Mouse (Mus musculus) limb, embryonic 11.5 days (tissue): Measurements from ENCODE around the gene Ppfia4. TPM values are rescaled to one million over a fixed set of nuclear protein-coding genes. Genes with fewer than 3 reads are reported as not detected.

Experiments used
- ATAC-seq: fragments of 200-750 bp; cut with Nextera tagmentation; 2 replicates; pipeline ENCODE4 v1.8.0; 2017; ENCODE audit warnings: low read depth; ENCODE audit not compliant: insufficient number of reproducible peaks, low FRiP score, low TSS enrichment
- DNase-seq: peaks from one replicate; pipeline ENCODE4 v3.0.0-alpha.2; 2015; ENCODE audit warnings: low spot score
- H3K27ac ChIP-seq: fragments of 300-500 bp; sonication (generic); replicated peaks from 2 replicates; pipeline ENCODE4 v1.5.1; 2014; ENCODE audit warnings: low read depth, mild to moderate bottlenecking, low read length
- H3K27me3 ChIP-seq: fragments of 300-500 bp; sonication (generic); 2 replicates; pipeline ENCODE4 v1.6.1; 2014; ENCODE audit warnings: mild to moderate bottlenecking, low read length, mixed read lengths; ENCODE audit not compliant: control insufficient read depth, insufficient read depth
- H3K36me3 ChIP-seq: fragments of 300-500 bp; sonication (generic); 2 replicates; pipeline ENCODE4 v1.6.1; 2014; ENCODE audit warnings: mild to moderate bottlenecking, low read length, moderate library complexity, mixed read lengths; ENCODE audit not compliant: control insufficient read depth, insufficient read depth
- H3K4me1 ChIP-seq: fragments of 300-500 bp; sonication (generic); 2 replicates; pipeline ENCODE4 v1.6.1; 2014; ENCODE audit warnings: low read length, mixed read lengths; ENCODE audit not compliant: control insufficient read depth, insufficient read depth
- H3K4me2 ChIP-seq: fragments of 300-500 bp; sonication (generic); 2 replicates; pipeline ENCODE4 v1.6.1; 2014; ENCODE audit warnings: low read depth, mild to moderate bottlenecking, moderate library complexity; ENCODE audit not compliant: severe bottlenecking
- H3K4me3 ChIP-seq: fragments of 300-500 bp; sonication (generic); 2 replicates; pipeline ENCODE4 v1.5.1; 2014; ENCODE audit warnings: low read depth, low read length
- H3K9ac ChIP-seq: fragments of 300-500 bp; sonication (generic); 2 replicates; pipeline ENCODE4 v1.6.1; 2014; ENCODE audit warnings: mild to moderate bottlenecking, low read length
- H3K9me3 ChIP-seq: fragments of 300-500 bp; sonication (generic); 2 replicates; pipeline ENCODE4 v1.6.1; 2016; ENCODE audit warnings: low read length; ENCODE audit not compliant: control insufficient read depth
- WGBS: fragments of 180-500 bp; shearing (Covaris S2); extraction: QIAGEN DNeasy Blood & Tissue Kit; methylation state at CpG from one replicate; pipeline ENCODE4 v1.1.7; 2014; 5-methylcytosine and 5-hydroxymethylcytosine counted together
- polyA plus RNA-seq: library from polyadenylated mRNA; unstranded; fragments of >200 nt; fragmentation: Nextera tagmentation; extraction: Ambion mirVana; gene quantifications from 2 replicates; pipeline ENCODE4 v1.2.1, GENCODE M21; 2014

The Ppfia4 gene
- polyA plus RNA-seq, 1 experiment from 2014 or later = 2.3 TPM

- 85% methylated on average over 5 of the region's 5 CpGs for WGBS
- Histone ChIP-seq H3K4me1 (peaks cover 5% of the 10 kb centered on the region; the same call in 1 of the 2 replicates), H3K9ac (no peak overlapping the region), H3K9me3 (no peaks in the 10 kb centered on the region), H3K4me3 (no peak overlapping the region), H3K4me2 (no peak overlapping the region), H3K36me3 (no peaks in the 10 kb centered on the region), H3K27me3 (no peaks in the 10 kb centered on the region), H3K27ac (no peak overlapping the region)
- DNase-seq = no peak
- ATAC-seq = no peak
Measured at GRCm38 (mm10) chr1:134318261-134318660, 14.5 kb downstream of the Ppfia4 start.

- ATAC-seq (no peak), DNase-seq (no peak)
- Histone ChIP-seq H3K9ac (no peak overlapping the region), H3K4me2 (no peak overlapping the region), H3K9me3 (no peaks in the 10 kb centered on the region), H3K4me1 (peaks cover 5% of the 10 kb centered on the region; the same call in 1 of the 2 replicates), H3K36me3 (no peaks in the 10 kb centered on the region), H3K27ac (no peak overlapping the region), H3K4me3 (no peak overlapping the region), H3K27me3 (no peaks in the 10 kb centered on the region)
- WGBS = 89% methylated on average over 9 of the region's 9 CpGs
Measured at GRCm38 (mm10) chr1:134316361-134316760, 16.4 kb downstream of the Ppfia4 start.

- Histone ChIP-seq H3K4me1 (no peaks in the 10 kb centered on the region), H3K27ac (no peak overlapping the region), H3K27me3 (no peaks in the 10 kb centered on the region), H3K36me3 (no peaks in the 10 kb centered on the region), H3K4me2 (no peak overlapping the region), H3K9ac (no peak overlapping the region), H3K4me3 (no peak overlapping the region), H3K9me3 (no peaks in the 10 kb centered on the region)
- ATAC-seq = no peak
- no peak for DNase-seq
- 84% methylated on average over 5 of the region's 5 CpGs for WGBS
Measured at GRCm38 (mm10) chr1:134315181-134315580, 17.5 kb downstream of the Ppfia4 start.

GRCm38 (mm10) chr1:134311760-134312159 is 21.0 kb downstream of the Ppfia4 start:
- Histone ChIP-seq H3K36me3 (no peaks in the 10 kb centered on the region), H3K9me3 (no peaks in the 10 kb centered on the region), H3K4me3 (no peak overlapping the region), H3K4me1 (no peaks in the 10 kb centered on the region), H3K9ac (no peak overlapping the region), H3K4me2 (no peak overlapping the region), H3K27me3 (no peaks in the 10 kb centered on the region), H3K27ac (no peak overlapping the region)
- 95% methylated on average over 7 of the region's 7 CpGs for WGBS
- ATAC-seq (no peak), DNase-seq (no peak)

- 92% methylated on average over 3 of the region's 3 CpGs for WGBS
- H3K4me3 ChIP-seq = no peak overlapping the region
- no peaks in the 10 kb centered on the region for H3K36me3 ChIP-seq
- H3K27ac ChIP-seq = no peak overlapping the region
- H3K4me1 ChIP-seq = no peaks in the 10 kb centered on the region
- ATAC-seq (no peak), DNase-seq (no peak)
- no peaks in the 10 kb centered on the region for H3K9me3 ChIP-seq
- H3K4me2 ChIP-seq = no peak overlapping the region
- no peaks in the 10 kb centered on the region for H3K27me3 ChIP-seq
- H3K9ac ChIP-seq = no peak overlapping the region
Measured at GRCm38 (mm10) chr1:134310729-134311128, 22.0 kb downstream of the Ppfia4 start.

- Histone ChIP-seq H3K9me3 (no peaks in the 10 kb centered on the region), H3K36me3 (no peaks in the 10 kb centered on the region), H3K27me3 (no peaks in the 10 kb centered on the region), H3K9ac (no peak overlapping the region), H3K4me2 (no peak overlapping the region), H3K4me3 (no peak overlapping the region), H3K4me1 (no peaks in the 10 kb centered on the region), H3K27ac (no peak overlapping the region)
- ATAC-seq (no peak), DNase-seq (no peak)
- WGBS = 93% methylated on average over 2 of the region's 2 CpGs
Measured at GRCm38 (mm10) chr1:134310291-134310690, 22.4 kb downstream of the Ppfia4 start.

- DNase-seq = no peak
- no peaks in the 10 kb centered on the region for H3K9me3 ChIP-seq
- no peaks in the 10 kb centered on the region for H3K27me3 ChIP-seq
- ATAC-seq = peak; percentile 51; the same call in 1 of the 2 replicates
- H3K27ac ChIP-seq = no peak overlapping the region
- 74% methylated on average over 10 of the region's 10 CpGs for whole genome bisulfite sequencing
- no peaks in the 10 kb centered on the region for H3K36me3 ChIP-seq
- H3K4me1 ChIP-seq = no peaks in the 10 kb centered on the region
- no peak overlapping the region for H3K9ac ChIP-seq
- no peak overlapping the region for H3K4me2 ChIP-seq
- no peak overlapping the region for H3K4me3 ChIP-seq
Measured at GRCm38 (mm10) chr1:134307409-134307808, 25.3 kb downstream of the Ppfia4 start.

GRCm38 (mm10) chr1:134304940-134305339 is 27.8 kb downstream of the Ppfia4 start:
- Histone ChIP-seq H3K27me3 (peaks cover 3% of the 10 kb centered on the region), H3K4me2 (no peak overlapping the region), H3K4me3 (no peak overlapping the region), H3K27ac (no peak overlapping the region), H3K9me3 (no peaks in the 10 kb centered on the region), H3K9ac (no peak overlapping the region), H3K4me1 (no peaks in the 10 kb centered on the region), H3K36me3 (no peaks in the 10 kb centered on the region)
- DNase-seq = no peak
- 95% methylated on average over 9 of the region's 9 CpGs for WGBS
- ATAC-seq = no peak

- Histone ChIP-seq H3K9ac (no peak overlapping the region), H3K4me1 (peaks cover 3% of the 10 kb centered on the region), H3K36me3 (no peaks in the 10 kb centered on the region), H3K9me3 (no peaks in the 10 kb centered on the region), H3K27me3 (peaks cover 24% of the 10 kb centered on the region), H3K4me2 (no peak overlapping the region), H3K27ac (0 out of 2 replicates have a peak overlapping the region, but pooled peaks have one; percentile 16), H3K4me3 (no peak overlapping the region)
- no peak for ATAC-seq
- 66% methylated on average over 8 of the region's 8 CpGs for WGBS
- no peak for DNase-seq
Measured at GRCm38 (mm10) chr1:134302568-134303238, 30.0 kb downstream of the Ppfia4 start.
